Mouse (Mus musculus): ENCODE results near the gene Epx.

Epx gene

GRCm38 (mm10) chr11:87840676-87841075 is 34.7 kb downstream of the Epx start:
- DNase-seq (ENCODE audit: low read depth, low spot score): no peak

DNA sequence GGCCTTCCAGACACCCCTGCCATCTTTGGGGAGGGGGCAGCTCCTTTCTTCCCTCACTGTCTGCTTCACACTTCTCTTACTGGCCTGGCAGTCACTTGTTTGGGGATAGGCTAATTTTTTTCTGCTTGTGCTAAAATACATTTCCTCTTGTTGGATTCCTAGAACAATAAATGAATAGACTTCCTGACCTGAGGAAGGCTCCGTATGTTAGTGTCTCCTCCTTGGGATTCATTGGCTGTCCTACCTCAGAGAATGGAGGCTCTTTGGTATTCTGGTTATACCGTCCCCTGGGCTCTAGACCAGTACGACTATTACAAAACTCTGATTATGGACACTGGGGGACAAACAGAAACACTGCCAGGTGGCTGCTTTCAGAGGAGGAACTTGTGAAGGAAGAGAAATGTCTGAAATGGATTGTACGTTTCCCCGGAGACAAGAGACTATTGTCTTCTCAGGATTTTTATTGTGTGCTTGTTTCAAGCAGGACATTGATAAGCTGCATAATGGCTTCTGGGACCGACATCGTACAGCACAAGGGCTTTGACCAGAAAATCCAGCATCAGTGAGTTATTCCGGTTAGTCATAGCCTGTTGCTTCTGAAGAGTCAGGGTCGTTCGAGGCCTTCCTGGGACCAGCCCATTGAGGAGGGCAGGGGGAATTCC is 47.0 kb downstream of the Epx start, which contains the start of gene Lpo:
TSS of gene Lpo (minus strand) at position 51 of the 662 bp plus-strand sequence.
- no peak for DNase-seq (ENCODE audit: low read depth, low spot score)

- no peak for DNase-seq (ENCODE audit: low read depth, low spot score)
Observed at GRCm38 (mm10) chr11:87821502-87821901, 53.8 kb downstream of the Epx start.

DNA sequence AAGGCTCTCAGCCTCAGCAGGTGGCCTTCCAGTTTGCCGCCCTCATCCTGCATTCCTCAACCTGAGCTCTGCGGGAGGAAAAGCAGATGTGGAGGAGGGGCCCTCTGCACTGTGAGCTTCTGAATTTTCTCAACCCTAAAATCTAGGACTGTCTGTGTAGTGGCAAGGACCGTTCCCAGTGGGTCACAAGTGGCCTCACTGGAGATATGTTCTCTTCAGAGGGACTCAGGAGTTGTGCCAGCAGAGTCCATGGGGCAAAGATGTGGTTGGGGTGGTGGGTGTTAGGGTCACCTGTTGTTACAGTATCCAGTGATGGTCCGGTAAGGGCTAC is 57.9 kb downstream of the Epx start:
- DNase-seq (ENCODE audit: low read depth, low spot score): no peak

DNA sequence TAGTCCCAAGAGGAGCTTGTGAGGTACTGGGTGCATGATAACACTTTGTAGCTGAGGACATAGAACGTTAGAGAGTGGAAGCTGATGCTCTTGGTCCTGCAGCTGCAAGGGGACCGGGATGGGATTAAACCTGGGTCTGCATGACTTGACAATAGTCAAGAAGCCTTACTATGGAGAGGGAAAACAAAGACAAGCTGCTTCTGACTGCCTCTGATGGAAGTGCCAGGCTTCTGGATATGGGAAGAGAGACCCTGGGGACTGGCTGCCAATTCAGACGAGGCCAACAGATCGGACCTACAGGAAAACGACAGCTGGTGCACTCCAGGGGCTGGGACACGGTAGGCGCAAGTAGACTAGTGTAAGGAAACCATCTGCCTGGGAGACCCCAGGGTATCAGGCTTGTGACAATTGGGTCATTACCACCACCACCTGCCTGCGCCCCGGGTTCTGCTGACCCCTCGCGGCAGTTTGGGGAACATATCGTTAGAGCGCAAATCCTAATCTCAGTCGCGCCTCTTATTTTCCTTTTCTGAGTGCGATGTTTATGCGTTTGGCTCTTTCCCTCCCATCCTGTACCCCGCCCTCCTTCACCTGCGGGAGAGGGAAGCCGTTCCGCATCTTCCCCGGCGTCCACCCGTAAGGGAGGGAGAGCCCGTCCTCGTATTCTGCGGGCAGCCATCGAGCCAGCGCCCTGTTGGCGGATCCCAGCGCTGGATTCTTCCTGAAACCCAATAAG is 58.5 kb downstream of the Epx start:
- peak; percentile 43 for DNase-seq (ENCODE audit: low read depth, low spot score)

DNA sequence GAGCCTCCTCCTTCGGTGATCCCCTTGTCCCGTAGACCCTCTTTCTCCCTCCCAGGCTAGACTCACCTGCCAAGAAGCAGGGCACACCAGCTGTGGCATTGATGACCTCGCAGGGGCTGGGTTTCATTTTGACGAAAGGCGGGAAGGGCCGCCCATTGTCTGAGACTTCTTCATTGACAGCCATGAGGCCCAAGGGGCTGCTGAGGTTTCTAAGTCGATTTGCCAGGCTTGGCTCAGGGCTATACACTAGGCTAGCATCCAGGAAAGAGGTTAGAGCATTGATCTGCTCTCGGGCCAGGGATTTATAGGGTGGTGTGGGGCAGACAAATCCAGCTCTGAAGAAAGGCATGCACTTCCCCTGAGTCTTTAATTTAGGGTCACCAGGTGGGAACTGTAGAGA is 60.5 kb downstream of the Epx start:
- no peak for DNase-seq (ENCODE audit: low read depth, low spot score)
